ENCODE assay signal across 9 mouse cellular contexts in the genomic region with DNA sequence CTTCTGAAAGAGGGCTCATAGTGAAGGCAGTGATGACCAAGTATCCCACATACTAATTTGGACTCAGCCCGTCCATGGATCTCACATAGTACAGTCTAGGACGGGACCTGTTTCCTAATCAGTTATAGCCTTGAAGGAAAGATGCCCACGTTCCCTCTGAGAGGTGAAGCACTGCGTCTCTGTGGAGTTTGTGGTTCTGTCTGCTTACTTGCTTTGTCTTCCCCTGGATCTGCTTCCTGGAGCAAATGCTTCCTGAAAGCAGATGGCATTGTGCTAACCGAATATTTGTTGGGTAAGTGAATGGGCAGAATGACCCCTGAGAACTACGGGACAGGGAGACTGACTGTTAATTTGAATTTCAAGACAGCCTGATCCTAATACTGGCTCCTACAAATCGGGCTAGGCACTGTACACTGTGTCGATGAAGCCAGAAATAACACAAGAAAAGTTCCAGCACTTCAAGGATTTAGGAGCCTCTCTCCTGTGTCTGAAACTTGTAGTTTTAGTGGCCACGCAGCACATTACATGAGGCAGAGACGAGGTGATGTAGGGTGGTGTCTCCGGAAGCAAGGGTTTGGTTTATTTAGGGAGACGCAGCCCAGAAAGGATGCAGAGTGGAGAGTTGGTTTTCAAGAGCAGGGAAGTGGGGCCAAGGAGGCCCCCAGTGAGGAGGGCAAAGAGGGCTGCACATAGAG. TPM values are rescaled to one million over a fixed set of nuclear protein-coding genes. Genes with fewer than 3 reads are reported as not detected.
DNase-seq lines count a peak whose midpoint lies in the region; ATAC-seq and TF ChIP-seq lines count a peak whose summit lies in the region.
"Had no signal": no experiment of that assay in that cellular context is flagged by ENCODE, and none has a peak within 500 bp of the region (broad histone marks: within the 10 kb centered on the region; RNA-seq: fewer than 3 reads in every experiment).

No protein-coding gene starts in this region.

- peaks cover 25% of the 10 kb centered on the region for H3K4me1 ChIP-seq in embryonic facial prominence, embryonic 15.5 days
- no peaks in the 10 kb centered on the region for H3K4me1 ChIP-seq in kidney, postnatal 0 days (replicated peaks; ENCODE audit: insufficient read depth, low read length)

- peaks cover 16% of the 10 kb centered on the region; the same call in 1 of the 2 replicates for H3K36me3 ChIP-seq in embryonic facial prominence, embryonic 15.5 days
- peaks cover 6% of the 10 kb centered on the region; the same call in 1 of the 2 replicates for H3K36me3 ChIP-seq in kidney, postnatal 0 days (ENCODE audit: insufficient read depth, low read length)

- peak overlapping the region; percentile 53 for H3K4me2 ChIP-seq in embryonic facial prominence, embryonic 15.5 days (replicated peaks)
- H3K4me2 ChIP-seq in kidney, postnatal 0 days (ENCODE audit: low read length): peak overlapping the region; percentile 89

- 23% methylated on average over 12 of the region's 12 CpGs for WGBS in embryonic facial prominence, embryonic 15.5 days
- 15% methylated on average over 12 of the region's 12 CpGs for WGBS in kidney, postnatal 0 days

- DNase-seq in gastrocnemius, adult 2 months: no peak
- no peak for DNase-seq in gastrocnemius, adult 8-10 months (ENCODE audit: low spot score in 2 of 2)
- DNase-seq in CD4-positive, CD25-positive, alpha-beta regulatory T cell, adult 2 months (ENCODE audit: low read depth, low spot score): peak; percentile 30
- peak; percentile 40 for DNase-seq in kidney, postnatal 0 days (ENCODE audit: low spot score)
- DNase-seq in naive thymus-derived CD4-positive, alpha-beta T cell, adult 2 months (ENCODE audit: low read depth): peak; percentile 49
- DNase-seq in urinary bladder, postnatal 10 days (ENCODE audit: low spot score): no peak
- no peak for DNase-seq in ovary, postnatal 36 days (ENCODE audit: low spot score)

- H3K27ac ChIP-seq in gastrocnemius, adult 2 months: peak overlapping the region; percentile 100
- peak overlapping the region; percentile 97 for H3K27ac ChIP-seq in embryonic facial prominence, embryonic 15.5 days (replicated peaks)
- peak overlapping the region; percentile 95 for H3K27ac ChIP-seq in kidney, postnatal 0 days

- ATAC-seq in embryonic facial prominence, embryonic 15.5 days (ENCODE audit: insufficient number of reproducible peaks, low FRiP score, low TSS enrichment, low read depth): no peak
- no peak for ATAC-seq in kidney, postnatal 0 days (replicated peaks; ENCODE audit: low FRiP score, low read depth)

- no peak for TF ChIP-seq CTCF in gastrocnemius, adult 2 months (IDR thresholded peaks at IDR 0.05)
- no peak for TF ChIP-seq CTCF in kidney, postnatal 0 days (IDR thresholded peaks at IDR 0.05; ENCODE audit: low read depth)

- peak overlapping the region; percentile 85 for H3K9ac ChIP-seq in embryonic facial prominence, embryonic 15.5 days
- peak overlapping the region; percentile 89 for H3K9ac ChIP-seq in kidney, postnatal 0 days (ENCODE audit: low read depth, low read length)

- no peaks in the 10 kb centered on the region for H3K9me3 ChIP-seq in embryonic facial prominence, embryonic 15.5 days (replicated peaks)
- H3K9me3 ChIP-seq in kidney, postnatal 0 days (replicated peaks; ENCODE audit: low read length): no peaks in the 10 kb centered on the region

- intact Hi-C loops in gastrocnemius, adult 2 months (cut with DNase I): loop anchor here (2.0 to 5.0 kb wide), 3 partner anchors 38 to 339 kb away; a partner anchor contains a TSS

- H3K4me3 ChIP-seq in gastrocnemius, adult 2 months: peak overlapping the region; percentile 86
- peak overlapping the region; percentile 88 for H3K4me3 ChIP-seq in embryonic facial prominence, embryonic 15.5 days (replicated peaks)
- peak overlapping the region; percentile 89 for H3K4me3 ChIP-seq in kidney, postnatal 0 days (replicated peaks; ENCODE audit: low read depth, low read length)

- H3K27me3 ChIP-seq in embryonic facial prominence, embryonic 15.5 days: no peaks in the 10 kb centered on the region
- no peaks in the 10 kb centered on the region for H3K27me3 ChIP-seq in kidney, postnatal 0 days (ENCODE audit: insufficient read depth, low read length)
- H3K27me3 ChIP-seq: Patski had no signal

RNA-seq across cellular contexts. Expression of a gene that starts 1.3 kb away (rescaled TPM):
- total RNA-seq in gastrocnemius, adult 2 months (2021): 10 to 100 TPM; 42.8 to 44.8 TPM
- 10 to 100 TPM; 39.9 to 45.9 (median 44.7) TPM for total RNA-seq in gastrocnemius, adult 8-10 months (2022)
- polyA plus RNA-seq in embryonic facial prominence, embryonic 15.5 days (2015; fragmentation: Nextera tagmentation; extraction: Ambion mirVana): 187 and 201 TPM in 2 replicates
- polyA plus RNA-seq in kidney, postnatal 0 days (2015; fragmentation: Nextera tagmentation; extraction: Ambion mirVana): 167 and 169 TPM in 2 replicates

RNA-seq across cellular contexts. Expression of a gene that starts 39.4 kb away (rescaled TPM):
- total RNA-seq in gastrocnemius, adult 2 months (2021): 10 to 100 TPM; 37.0 to 37.3 TPM
- 10 to 100 TPM; 35.0 to 39.0 (median 37.4) TPM for total RNA-seq in gastrocnemius, adult 8-10 months (2022)
- 59.5 and 59.6 TPM in 2 replicates for polyA plus RNA-seq in embryonic facial prominence, embryonic 15.5 days (2015; fragmentation: Nextera tagmentation; extraction: Ambion mirVana)
- polyA plus RNA-seq in kidney, postnatal 0 days (2015; fragmentation: Nextera tagmentation; extraction: Ambion mirVana): 47.0 and 51.5 TPM in 2 replicates

Comparison
In these comparisons a context has a peak if more than half of its experiments do, and no peak if none do; other contexts are left out.
1. DNase-seq: peak in CD4-positive, CD25-positive, alpha-beta regulatory T cell, adult 2 months (single experiment), kidney, postnatal 0 days (single experiment) and naive thymus-derived CD4-positive, alpha-beta T cell, adult 2 months (single experiment); none in gastrocnemius, adult 2 months (single experiment), gastrocnemius, adult 8-10 months (0 of 2), urinary bladder, postnatal 10 days (single experiment) and ovary, postnatal 36 days (single experiment).
2. Peak in every context shown above with its lines, with median percentiles within 50 percentile points of each other: H3K27ac ChIP-seq and H3K4me3 ChIP-seq.